Mouse (Mus musculus) ES-E14 (cell line): ENCODE measurements at regions not wholly inside any gene's neighbourhood (a gene's known extent, or its start where the extent isn't known, plus 50 kb on each side); places are given as distances from the start of the nearest gene placed in this dataset.

ENCODE experiments used
- CHD2 ChIP-seq: IDR thresholded peaks from 2 replicates; pipeline ENCODE4 v1.6.1; 2014; ENCODE audit warnings: mild to moderate bottlenecking, low read depth, low read length, inconsistent platforms
- HCFC1 ChIP-seq: IDR thresholded peaks from 2 replicates; pipeline ENCODE4 v1.6.1; 2012; ENCODE audit warnings: low read length, inconsistent platforms, borderline replicate concordance; ENCODE audit not compliant: insufficient read depth
- ZNF384 ChIP-seq: IDR thresholded peaks from 2 replicates; pipeline ENCODE4 v1.6.1; 2012; ENCODE audit warnings: low read depth, low read length, inconsistent platforms

GRCm38 (mm10) chr15:5869866-5870265 lies 429.7 kb upstream of the Dab2 start:
- no peak for TF ChIP-seq ZNF384
- TF ChIP-seq HCFC1 = no peak
- TF ChIP-seq CHD2 = no peak
